Mouse (Mus musculus) CH12.LX (cell line): ENCODE results near the gene Thegl.

ENCODE experiments used
- CTCF ChIP-seq, 2 experiments: IDR thresholded peaks in 1 of 2; conservative IDR thresholded peaks in 1 of 2; 2 replicates each; pipeline ENCODE4 v1.5.1; 2011 to 2012; ENCODE audit warnings: low read depth in 2 of 2, low read length in 2 of 2, improper control_type of control experiment in 1 of 2, inconsistent platforms in 1 of 2, mild to moderate bottlenecking in 1 of 2, moderate library complexity in 1 of 2
- EP300 ChIP-seq: IDR thresholded peaks from 2 replicates; pipeline ENCODE4 v1.6.1; 2011; ENCODE audit warnings: low read length, improper control_type of control experiment
- NELFE ChIP-seq: IDR thresholded peaks from 2 replicates; pipeline ENCODE4 v1.6.1; 2011; ENCODE audit warnings: low read depth, low read length, improper control_type of control experiment
- POLR2A ChIP-seq: IDR thresholded peaks from 2 replicates; pipeline ENCODE4 v1.6.1; 2011; ENCODE audit warnings: low read depth, mild to moderate bottlenecking, improper control_type of control experiment, low read length
- ZNF384 ChIP-seq: IDR thresholded peaks from 2 replicates; pipeline ENCODE4 v1.6.1; 2012; ENCODE audit warnings: low read depth, low read length, improper control_type of control experiment, inconsistent platforms

GRCm38 (mm10) chr5:76984015-76984414, 31.8 kb upstream of the Thegl start:
- no peak for TF ChIP-seq CTCF (conservative IDR thresholded peaks at IDR 0.05 in 1 of 2, IDR thresholded peaks at IDR 0.05 in 1 of 2; ENCODE audit: low read depth in 2 of 2, low read length in 2 of 2)
- TF ChIP-seq POLR2A = no peak
- no peak for TF ChIP-seq ZNF384
- no peak for TF ChIP-seq NELFE
- no peak for TF ChIP-seq EP300
